Mouse (Mus musculus): Measurements from ENCODE around the gene Sstr2. TPM values are rescaled to one million over a fixed set of nuclear protein-coding genes. Genes with fewer than 3 reads are reported as not detected.
"Not testable (repeated sequence)": the region's sequence is repeated elsewhere in the genome, so short reads cannot be mapped to it uniquely, and the experiment has no call there.

The Sstr2 gene
- polyA plus RNA-seq, 1 experiment from 2014 or later = 75.2 TPM

GRCm38 (mm10) chr11:113657221-113657620 is 38.1 kb downstream of the Sstr2 start:
- Histone ChIP-seq H3K9me3 (replicated peaks; ENCODE audit: control insufficient read depth, low read length) (no peaks in the 10 kb centered on the region), H3K4me2 (ENCODE audit: low read length) (no peak overlapping the region), H3K36me3 (ENCODE audit: control insufficient read depth, insufficient read depth, low read length) (peaks cover 99% of the 10 kb centered on the region), H3K9ac (ENCODE audit: low read length) (no peak overlapping the region), H3K27me3 (replicated peaks; ENCODE audit: control insufficient read depth, insufficient read depth, low read length) (no peaks in the 10 kb centered on the region), H3K4me3 (ENCODE audit: low read depth, low read length) (no peak overlapping the region), H3K4me1 (ENCODE audit: control insufficient read depth, insufficient read depth, low read length) (no peaks in the 10 kb centered on the region), H3K27ac (ENCODE audit: low read depth, low read length) (no peak overlapping the region)
- WGBS = 78% methylated on average over 4 of the region's 4 CpGs
- DNase-seq (ENCODE audit: low spot score) (no peak), ATAC-seq (no peak)

GRCm38 (mm10) chr11:113658319-113658718 is 39.2 kb downstream of the Sstr2 start:
- H3K36me3 ChIP-seq (ENCODE audit: control insufficient read depth, insufficient read depth, low read length) = peaks cover 98% of the 10 kb centered on the region
- DNase-seq (ENCODE audit: low spot score) (no peak), ATAC-seq (no peak)
- 94% methylated on average over 8 of the region's 8 CpGs for WGBS
- no peaks in the 10 kb centered on the region for H3K27me3 ChIP-seq (replicated peaks; ENCODE audit: control insufficient read depth, insufficient read depth, low read length)
- no peak overlapping the region for H3K4me2 ChIP-seq (ENCODE audit: low read length)
- H3K4me3 ChIP-seq (ENCODE audit: low read depth, low read length) = no peak overlapping the region
- H3K4me1 ChIP-seq (ENCODE audit: control insufficient read depth, insufficient read depth, low read length) = no peaks in the 10 kb centered on the region
- no peaks in the 10 kb centered on the region for H3K9me3 ChIP-seq (replicated peaks; ENCODE audit: control insufficient read depth, low read length)
- no peak overlapping the region for H3K27ac ChIP-seq (ENCODE audit: low read depth, low read length)
- no peak overlapping the region for H3K9ac ChIP-seq (ENCODE audit: low read length)

- ATAC-seq (no peak), DNase-seq (ENCODE audit: low spot score) (no peak)
- H3K4me2 ChIP-seq (ENCODE audit: low read length) = no peak overlapping the region
- H3K4me1 ChIP-seq (ENCODE audit: control insufficient read depth, insufficient read depth, low read length) = no peaks in the 10 kb centered on the region
- no peaks in the 10 kb centered on the region for H3K27me3 ChIP-seq (replicated peaks; ENCODE audit: control insufficient read depth, insufficient read depth, low read length)
- H3K9ac ChIP-seq (ENCODE audit: low read length) = no peak overlapping the region
- 93% methylated on average over 4 of the region's 4 CpGs for WGBS
- H3K27ac ChIP-seq (ENCODE audit: low read depth, low read length) = no peak overlapping the region
- H3K36me3 ChIP-seq (ENCODE audit: control insufficient read depth, insufficient read depth, low read length) = peaks cover 98% of the 10 kb centered on the region
- no peak overlapping the region for H3K4me3 ChIP-seq (ENCODE audit: low read depth, low read length)
- H3K9me3 ChIP-seq (replicated peaks; ENCODE audit: control insufficient read depth, low read length) = no peaks in the 10 kb centered on the region
Measured at GRCm38 (mm10) chr11:113658763-113659162, 39.6 kb downstream of the Sstr2 start.

GRCm38 (mm10) chr11:113660213-113660612 is 41.1 kb downstream of the Sstr2 start:
- DNase-seq (ENCODE audit: low spot score); H3K27ac ChIP-seq (ENCODE audit: low read depth, low read length); H3K9me3 ChIP-seq (replicated peaks; ENCODE audit: control insufficient read depth, low read length); H3K9ac ChIP-seq (ENCODE audit: low read length); H3K27me3 ChIP-seq (replicated peaks; ENCODE audit: control insufficient read depth, insufficient read depth, low read length); ATAC-seq; H3K4me2 ChIP-seq (ENCODE audit: low read length); H3K4me1 ChIP-seq (ENCODE audit: control insufficient read depth, insufficient read depth, low read length); H3K4me3 ChIP-seq (ENCODE audit: low read depth, low read length): not testable (repeated sequence)
- H3K36me3 ChIP-seq (ENCODE audit: control insufficient read depth, insufficient read depth, low read length) = peaks cover 96% of the 10 kb centered on the region
- WGBS = 94% methylated on average over 3 of the region's 3 CpGs

- Histone ChIP-seq H3K4me2 (ENCODE audit: low read length) (no peak overlapping the region), H3K27ac (ENCODE audit: low read depth, low read length) (no peak overlapping the region), H3K27me3 (replicated peaks; ENCODE audit: control insufficient read depth, insufficient read depth, low read length) (no peaks in the 10 kb centered on the region), H3K36me3 (ENCODE audit: control insufficient read depth, insufficient read depth, low read length) (peaks cover 90% of the 10 kb centered on the region), H3K9ac (ENCODE audit: low read length) (no peak overlapping the region), H3K9me3 (replicated peaks; ENCODE audit: control insufficient read depth, low read length) (no peaks in the 10 kb centered on the region), H3K4me3 (ENCODE audit: low read depth, low read length) (no peak overlapping the region), H3K4me1 (ENCODE audit: control insufficient read depth, insufficient read depth, low read length) (no peaks in the 10 kb centered on the region)
- DNase-seq (ENCODE audit: low spot score) (no peak), ATAC-seq (no peak)
- 89% methylated on average over 11 of the region's 11 CpGs for WGBS
Measured at GRCm38 (mm10) chr11:113660940-113661339, 41.8 kb downstream of the Sstr2 start.

- Histone ChIP-seq H3K36me3 (ENCODE audit: control insufficient read depth, insufficient read depth, low read length) (peaks cover 83% of the 10 kb centered on the region), H3K4me2 (ENCODE audit: low read length) (no peak overlapping the region), H3K27me3 (replicated peaks; ENCODE audit: control insufficient read depth, insufficient read depth, low read length) (no peaks in the 10 kb centered on the region), H3K4me1 (ENCODE audit: control insufficient read depth, insufficient read depth, low read length) (no peaks in the 10 kb centered on the region), H3K9me3 (replicated peaks; ENCODE audit: control insufficient read depth, low read length) (no peaks in the 10 kb centered on the region), H3K27ac (ENCODE audit: low read depth, low read length) (no peak overlapping the region), H3K9ac (ENCODE audit: low read length) (no peak overlapping the region), H3K4me3 (ENCODE audit: low read depth, low read length) (no peak overlapping the region)
- WGBS = 93% methylated on average over 18 of the region's 18 CpGs
- ATAC-seq (0 out of 2 replicates have a peak, but pooled peaks have one; percentile 15), DNase-seq (ENCODE audit: low spot score) (no peak)
Measured at GRCm38 (mm10) chr11:113661835-113662351, 42.8 kb downstream of the Sstr2 start.

GRCm38 (mm10) chr11:113664279-113664678 is 45.1 kb downstream of the Sstr2 start:
- no peaks in the 10 kb centered on the region for H3K27me3 ChIP-seq (replicated peaks; ENCODE audit: control insufficient read depth, insufficient read depth, low read length)
- H3K4me1 ChIP-seq (ENCODE audit: control insufficient read depth, insufficient read depth, low read length) = no peaks in the 10 kb centered on the region; the same call in 1 of the 2 replicates
- H3K9ac ChIP-seq (ENCODE audit: low read length) = no peak overlapping the region
- no peak overlapping the region for H3K4me2 ChIP-seq (ENCODE audit: low read length)
- H3K9me3 ChIP-seq (replicated peaks; ENCODE audit: control insufficient read depth, low read length) = no peaks in the 10 kb centered on the region
- DNase-seq (ENCODE audit: low spot score) = no peak
- peaks cover 67% of the 10 kb centered on the region for H3K36me3 ChIP-seq (ENCODE audit: control insufficient read depth, insufficient read depth, low read length)
- 70% methylated on average over 2 of the region's 2 CpGs for WGBS
- no peak for ATAC-seq
- no peak overlapping the region for H3K27ac ChIP-seq (ENCODE audit: low read depth, low read length)
- H3K4me3 ChIP-seq (ENCODE audit: low read depth, low read length) = no peak overlapping the region

GRCm38 (mm10) chr11:113666205-113666604 is 47.1 kb downstream of the Sstr2 start:
- no peaks in the 10 kb centered on the region for H3K27me3 ChIP-seq (replicated peaks; ENCODE audit: control insufficient read depth, insufficient read depth, low read length)
- H3K27ac ChIP-seq (ENCODE audit: low read depth, low read length) = no peak overlapping the region
- 87% methylated on average over 6 of the region's 6 CpGs for WGBS
- H3K4me2 ChIP-seq (ENCODE audit: low read length) = no peak overlapping the region
- peaks cover 55% of the 10 kb centered on the region for H3K36me3 ChIP-seq (ENCODE audit: control insufficient read depth, insufficient read depth, low read length)
- no peak overlapping the region for H3K9ac ChIP-seq (ENCODE audit: low read length)
- H3K4me1 ChIP-seq (ENCODE audit: control insufficient read depth, insufficient read depth, low read length) = no peaks in the 10 kb centered on the region; the same call in 1 of the 2 replicates
- no peak overlapping the region for H3K4me3 ChIP-seq (ENCODE audit: low read depth, low read length)
- no peaks in the 10 kb centered on the region for H3K9me3 ChIP-seq (replicated peaks; ENCODE audit: control insufficient read depth, low read length)
- DNase-seq (ENCODE audit: low spot score) (no peak), ATAC-seq (no peak)

- DNase-seq (ENCODE audit: low spot score) (no peak), ATAC-seq (no peak)
- WGBS = 66% methylated on average over 10 of the region's 10 CpGs
- Histone ChIP-seq H3K9ac (ENCODE audit: low read length) (no peak overlapping the region), H3K4me3 (ENCODE audit: low read depth, low read length) (no peak overlapping the region), H3K4me2 (ENCODE audit: low read length) (no peak overlapping the region), H3K36me3 (ENCODE audit: control insufficient read depth, insufficient read depth, low read length) (peaks cover 55% of the 10 kb centered on the region), H3K9me3 (replicated peaks; ENCODE audit: control insufficient read depth, low read length) (no peaks in the 10 kb centered on the region), H3K27me3 (replicated peaks; ENCODE audit: control insufficient read depth, insufficient read depth, low read length) (no peaks in the 10 kb centered on the region), H3K4me1 (ENCODE audit: control insufficient read depth, insufficient read depth, low read length) (no peaks in the 10 kb centered on the region; the same call in 1 of the 2 replicates), H3K27ac (ENCODE audit: low read depth, low read length) (peak overlapping the region; percentile 27; the same call in 1 of the 2 replicates)
Measured at GRCm38 (mm10) chr11:113666648-113667047, 47.5 kb downstream of the Sstr2 start.
